Mouse (Mus musculus): ENCODE results near the gene Gm10320.

Gene Gm10320

GRCm38 (mm10) chr13:98502813-98503341 is 11.1 kb upstream of the Gm10320 start:
- DNase-seq: no peak

DNA sequence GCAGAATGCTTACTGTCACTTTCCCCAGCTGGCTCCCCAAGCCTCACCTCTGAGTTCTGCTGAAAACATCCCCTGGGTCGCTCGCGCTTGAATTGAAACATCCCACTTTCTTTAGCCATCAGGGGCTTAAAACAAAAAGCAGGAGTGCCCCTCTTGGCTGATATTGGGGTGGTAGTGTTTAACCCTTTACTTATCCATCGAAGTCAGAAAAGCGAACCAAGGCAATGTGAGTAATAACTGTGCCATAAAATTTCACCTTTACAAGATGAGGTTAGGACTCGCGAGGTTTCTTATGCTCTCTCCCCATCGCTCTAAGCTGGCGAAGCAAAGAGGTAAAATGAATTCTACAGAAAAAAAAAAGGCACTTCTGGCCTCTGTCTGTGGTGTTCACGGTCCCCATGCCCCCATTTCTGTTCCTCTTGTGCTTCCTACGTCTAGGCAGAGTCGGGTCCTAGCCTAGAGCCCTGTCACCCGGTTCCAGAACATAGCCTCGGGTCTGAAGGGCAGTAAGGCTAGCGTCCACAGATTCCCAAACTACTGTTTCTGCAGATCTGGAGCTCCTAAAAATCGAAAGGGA is 10.5 kb upstream of the Gm10320 start:
- no peak for DNase-seq

- no peak for DNase-seq
These were observed 9.5 kb upstream of the Gm10320 start for GRCm38 (mm10) chr13:98501321-98501720.

DNA sequence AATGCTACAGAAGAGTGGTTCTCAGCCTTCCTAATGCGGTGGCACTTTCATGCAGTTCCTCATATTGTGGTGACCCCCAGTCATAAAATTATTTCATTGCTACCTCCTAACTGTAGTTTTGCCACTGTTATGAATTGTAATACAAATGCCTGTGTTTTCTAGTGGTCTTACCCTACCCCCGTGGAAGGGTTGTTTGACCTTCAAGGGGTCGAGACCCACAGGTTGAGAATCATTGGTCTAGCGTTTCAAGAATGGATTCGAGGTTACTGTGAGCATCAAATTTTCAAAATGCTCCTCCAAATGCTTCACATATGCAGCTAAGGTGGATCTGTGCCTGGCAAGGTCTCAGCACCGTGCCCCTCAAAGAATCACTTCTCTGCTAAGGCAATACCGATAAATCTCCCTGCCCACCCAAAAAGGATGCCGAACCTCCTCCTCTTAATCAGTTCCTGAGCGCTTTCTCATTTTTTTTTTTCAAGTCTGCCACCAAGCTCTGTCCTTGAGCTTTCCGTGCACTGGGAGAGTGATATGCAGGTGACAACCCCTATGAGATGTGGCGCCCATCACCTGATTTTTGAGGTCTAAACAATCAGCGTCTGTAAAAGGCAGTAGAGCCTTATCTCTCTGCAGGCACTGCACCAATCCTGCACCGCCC is 8.8 kb upstream of the Gm10320 start:
- no peak for DNase-seq

DNA sequence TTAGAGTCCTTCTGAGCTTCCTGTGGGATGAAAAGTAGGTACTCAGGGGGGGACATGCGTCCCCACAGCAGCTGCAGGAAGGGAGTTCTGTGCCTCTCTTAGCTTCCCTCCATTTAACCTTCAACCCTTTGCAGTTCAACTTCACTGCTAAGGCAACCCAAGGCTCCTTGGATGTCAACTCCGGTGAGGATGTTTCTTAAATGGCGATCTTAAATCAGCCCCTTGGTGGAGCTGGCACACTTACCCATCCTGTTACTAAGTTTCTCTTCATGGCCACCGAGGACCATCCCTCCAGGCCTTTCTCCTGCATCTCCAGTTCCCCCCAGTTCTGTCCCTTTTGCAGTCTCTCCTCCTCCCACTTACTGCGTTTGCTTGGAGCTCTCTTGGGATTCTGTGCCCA is 6.8 kb upstream of the Gm10320 start:
- DNase-seq: no peak

GRCm38 (mm10) chr13:98498080-98498479 is 6.3 kb upstream of the Gm10320 start:
- no peak for DNase-seq

DNA sequence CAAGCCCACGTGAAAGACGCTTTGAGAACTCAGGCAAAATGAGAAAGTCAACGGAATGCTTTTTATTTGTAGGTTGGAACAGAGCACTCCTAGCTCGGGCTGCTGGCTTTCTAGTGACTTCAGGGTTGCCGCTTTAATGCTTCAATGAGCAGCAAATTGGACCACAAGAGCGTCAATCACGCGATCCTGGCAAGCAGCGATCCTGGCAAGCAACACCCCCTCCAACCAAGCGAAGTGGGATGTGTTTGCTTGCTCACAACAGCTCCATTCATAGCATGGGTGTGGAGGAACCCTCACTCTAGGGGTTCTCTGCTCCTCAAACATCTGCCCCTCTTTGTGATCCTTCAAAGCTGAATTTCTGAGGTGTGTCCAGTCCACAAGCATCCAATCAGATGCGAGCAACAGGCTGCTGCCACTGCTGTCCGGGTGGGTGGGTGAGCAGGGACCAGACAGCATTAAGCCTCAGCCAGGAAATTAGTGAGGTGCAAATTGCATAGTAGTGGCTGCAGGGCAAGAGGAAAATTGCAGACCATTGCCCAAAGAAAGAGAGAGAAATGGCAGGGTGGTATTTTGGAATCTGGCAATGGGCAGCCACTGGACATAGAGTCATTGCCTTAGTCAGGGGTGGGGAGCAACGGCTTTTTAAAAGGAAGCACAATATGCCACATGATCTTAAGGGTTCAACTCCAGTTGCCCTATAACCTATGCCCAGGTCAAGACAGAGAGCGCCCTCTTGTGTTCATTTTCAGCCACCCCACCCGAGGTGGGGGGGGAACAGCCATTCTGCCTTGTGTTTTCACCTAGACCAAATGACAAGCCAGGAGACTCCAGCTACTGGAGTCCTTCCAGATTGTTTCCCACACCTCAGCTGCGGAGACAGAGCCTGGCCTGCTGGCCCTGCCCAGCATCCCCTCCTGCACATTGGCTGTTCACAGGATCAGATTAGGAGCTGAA is 5.4 kb upstream of the Gm10320 start:
- DNase-seq: no peak

GRCm38 (mm10) chr13:98494492-98495064 is 2.8 kb upstream of the Gm10320 start:
- DNase-seq: no peak

GRCm38 (mm10) chr13:98492569-98493255 is 911 bp upstream of the Gm10320 start:
- no peak for DNase-seq

- DNase-seq: no peak
These were observed 5.1 kb downstream of the Gm10320 start for GRCm38 (mm10) chr13:98486726-98487125.

- no peak for DNase-seq
These were observed 5.6 kb downstream of the Gm10320 start for GRCm38 (mm10) chr13:98486161-98486560.

DNA sequence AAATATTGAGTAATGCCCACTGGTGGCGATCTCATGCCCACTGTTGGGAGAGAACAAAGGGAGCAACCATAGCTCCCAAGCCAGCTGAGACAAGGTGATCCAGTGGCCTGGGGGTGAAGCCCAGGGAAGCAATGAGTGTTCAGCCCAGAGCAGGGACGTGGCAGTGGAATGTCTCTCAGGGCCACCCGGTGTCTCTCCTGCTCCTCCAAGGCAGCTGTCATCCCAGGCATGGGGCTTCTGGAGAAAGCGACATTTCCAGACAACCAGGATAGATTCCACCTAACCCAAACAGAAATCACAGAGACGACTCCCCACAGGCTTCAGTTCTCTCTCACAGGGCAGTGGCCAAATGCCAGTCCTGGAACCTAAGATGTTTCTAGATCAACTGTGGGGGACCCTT is 6.4 kb downstream of the Gm10320 start:
- DNase-seq: no peak

DNA sequence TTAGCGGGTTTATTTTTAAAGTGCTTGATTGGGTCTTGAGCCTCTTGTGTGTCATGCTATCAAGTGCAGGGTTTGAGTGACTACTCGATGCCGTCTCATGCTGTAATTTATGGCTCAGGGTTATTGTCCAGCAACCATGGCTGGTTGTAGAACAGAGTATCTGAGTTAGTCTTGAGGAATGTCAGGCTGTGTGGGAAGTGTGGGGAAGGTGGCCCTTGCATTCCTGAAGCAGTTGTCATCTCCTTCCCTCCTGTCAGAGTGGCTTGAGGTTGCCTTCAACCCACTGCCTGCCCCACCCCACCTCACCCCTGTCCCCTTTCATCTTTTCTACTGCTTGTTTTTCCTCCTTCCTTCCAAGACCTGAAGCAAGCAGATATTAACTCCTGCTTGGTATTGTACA is 13.8 kb downstream of the Gm10320 start:
- DNase-seq: no peak

- DNase-seq: no peak
These were observed 14.8 kb downstream of the Gm10320 start for GRCm38 (mm10) chr13:98476839-98477495.

GRCm38 (mm10) chr13:98476175-98476838 is 15.5 kb downstream of the Gm10320 start:
- no peak for DNase-seq

DNA sequence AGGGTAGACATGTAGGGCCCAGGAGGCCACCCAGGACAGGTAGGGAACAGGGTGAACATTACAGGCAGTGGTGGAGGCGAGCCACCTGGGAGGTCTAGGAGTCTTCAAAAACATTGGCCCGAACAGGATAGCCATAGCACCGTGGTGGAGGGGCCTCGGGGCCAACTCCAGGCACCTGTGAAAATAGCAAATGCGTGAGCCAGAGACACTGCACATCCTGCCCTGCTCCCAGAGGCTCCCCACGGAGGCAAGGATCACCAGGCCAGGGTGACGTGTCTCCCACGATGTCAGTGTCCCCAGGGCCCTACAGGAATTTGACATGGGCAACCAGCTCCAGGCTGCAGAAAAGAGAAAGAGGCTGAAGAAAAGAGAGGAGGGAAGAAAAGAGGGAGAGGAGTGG is 16.1 kb downstream of the Gm10320 start:
- DNase-seq: no peak

DNA sequence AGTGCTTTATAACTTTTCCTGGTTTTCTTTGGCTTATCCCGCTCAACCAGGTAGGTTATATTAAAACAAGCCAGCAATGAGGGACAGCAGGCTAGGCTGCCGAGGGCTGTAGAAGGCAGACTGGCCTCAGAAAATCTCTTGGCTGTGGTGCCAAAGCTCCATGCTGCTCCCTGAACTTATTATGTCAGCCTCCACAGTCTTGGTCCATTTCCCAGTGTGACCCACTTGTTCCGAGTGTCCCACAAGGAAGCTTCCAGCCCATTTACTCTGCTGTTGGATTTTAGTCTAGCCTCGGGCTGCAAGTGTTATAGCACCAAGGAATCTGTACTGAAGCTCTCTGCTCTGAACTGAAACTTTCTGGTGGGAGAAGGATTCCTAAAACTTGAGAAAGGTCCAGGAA is 18.8 kb downstream of the Gm10320 start:
- DNase-seq: no peak

- no peak for DNase-seq
These were observed 20.0 kb downstream of the Gm10320 start for GRCm38 (mm10) chr13:98471756-98472155.

GRCm38 (mm10) chr13:98470321-98470720 is 21.5 kb downstream of the Gm10320 start:
- no peak for DNase-seq

GRCm38 (mm10) chr13:98469916-98470315 is 21.9 kb downstream of the Gm10320 start:
- peak; percentile 38 for DNase-seq

DNA sequence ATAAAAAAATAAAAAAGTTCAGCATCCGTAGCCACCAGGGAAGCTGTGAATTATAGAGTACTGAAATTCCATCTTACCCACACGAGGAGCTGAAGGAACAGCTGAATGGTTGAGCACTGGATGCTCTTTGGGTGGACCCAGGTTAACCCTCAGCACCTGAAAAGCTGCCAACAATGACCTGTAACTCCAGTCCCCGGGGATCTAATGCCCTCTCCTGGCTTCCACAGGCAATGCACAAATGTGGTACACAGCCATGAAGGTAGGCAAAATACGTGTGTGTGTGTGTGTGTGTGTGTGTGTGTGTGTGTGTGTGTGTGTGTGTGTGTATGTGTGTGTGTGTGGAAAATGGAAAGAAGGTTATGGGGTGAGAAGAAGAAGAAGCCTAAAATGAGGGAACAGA is 30.3 kb downstream of the Gm10320 start:
- no peak for DNase-seq

Data from layer of hippocampus, adult 9-11 months (tissue).